Comparison of ENCODE assay signal across 10 mouse cellular contexts in genomic region chr9:99763530-99763929, GRCm38 (mm10). TPM values are rescaled to one million over a fixed set of nuclear protein-coding genes. Genes with fewer than 3 reads are reported as not detected.
DNase-seq lines count a peak whose midpoint lies in the region; ATAC-seq and TF ChIP-seq lines count a peak whose summit lies in the region.
"Had no signal": no experiment of that assay in that cellular context is flagged by ENCODE, and none has a peak within 500 bp of the region (broad histone marks: within the 10 kb centered on the region; RNA-seq: fewer than 3 reads in every experiment).

No protein-coding gene starts in this region.

- DNase-seq in gastrocnemius, adult 2 months = no peak
- no peak for DNase-seq in gastrocnemius, postnatal 10 days
- peak; percentile 59 for DNase-seq in lung, postnatal 0 days (ENCODE audit: low spot score)
- DNase-seq in lung, adult 18-20 months = no peak
- DNase-seq in retina, adult 2 months (ENCODE audit: low read depth, low spot score) = peak; percentile 6
- no peak for DNase-seq in spleen, adult 18-20 months
- no peak for DNase-seq in MN1 (ENCODE audit: low spot score)
- DNase-seq: thymus, postnatal 36 days had no signal

- H3K9ac ChIP-seq in lung, postnatal 0 days (replicated peaks; ENCODE audit: low read depth) = no peak overlapping the region

- no peaks in the 10 kb centered on the region for H3K27me3 ChIP-seq in lung, postnatal 0 days (replicated peaks; ENCODE audit: insufficient read depth, low read length)

- no peak overlapping the region for H3K4me2 ChIP-seq in lung, postnatal 0 days (replicated peaks; ENCODE audit: low read depth, low read length)

- no peak overlapping the region for H3K4me3 ChIP-seq in gastrocnemius, adult 2 months
- H3K4me3 ChIP-seq in lung, postnatal 0 days (ENCODE audit: low read depth, low read length) = no peak overlapping the region
- H3K4me3 ChIP-seq: myocyte had no signal

- peak; percentile 22; the same call in 1 of the 2 replicates for TF ChIP-seq CTCF in gastrocnemius, adult 2 months (IDR thresholded peaks at IDR 0.05)
- TF ChIP-seq CTCF in lung, postnatal 0 days (IDR thresholded peaks at IDR 0.05) = peak; percentile 75

- no peaks in the 10 kb centered on the region for H3K9me3 ChIP-seq in lung, postnatal 0 days (ENCODE audit: low read length)

- 67% methylated on average over 6 of the region's 6 CpGs for WGBS in lung, postnatal 0 days

- intact Hi-C loops in gastrocnemius, adult 2 months (cut with DNase I) = no loop called here

- no peak for TF ChIP-seq EP300 in lung, postnatal 0 days (IDR thresholded peaks at IDR 0.05)

- H3K36me3 ChIP-seq in lung, postnatal 0 days (ENCODE audit: insufficient read depth, low read length) = no peaks in the 10 kb centered on the region

- no peak for ATAC-seq in lung, postnatal 0 days
- peak; percentile 42; the same call in 1 of the 2 replicates for ATAC-seq in common myeloid progenitor, adult 5-6 weeks (replicated peaks; ENCODE audit: low read depth, poor library complexity, severe bottlenecking)

- no peak overlapping the region for H3K27ac ChIP-seq in gastrocnemius, adult 2 months
- no peak overlapping the region for H3K27ac ChIP-seq in lung, postnatal 0 days (ENCODE audit: low read length)

- no peaks in the 10 kb centered on the region for H3K4me1 ChIP-seq in lung, postnatal 0 days (ENCODE audit: insufficient read depth, low read depth, low read length)

RNA-seq across cellular contexts. Expression of gene Cldn18, which starts 46.5 kb away (rescaled TPM):
- not detected for total RNA-seq in gastrocnemius, adult 2 months (2021)
- not detected for total RNA-seq in gastrocnemius, postnatal 10 days (2021)
- 963 and 1,066 TPM in 2 replicates for polyA plus RNA-seq in lung, postnatal 0 days (2015; fragmentation: Nextera tagmentation; extraction: Ambion mirVana)
- total RNA-seq in common myeloid progenitor, adult 5-6 weeks (2017) = not detected in 2 replicates
- polyA plus RNA-seq: myocyte had no signal

Comparison
In these comparisons a context has a peak if more than half of its experiments do, and no peak if none do; other contexts are left out.
1. DNase-seq: peak in lung, postnatal 0 days (single experiment) and retina, adult 2 months (single experiment); none in gastrocnemius, adult 2 months (single experiment), gastrocnemius, postnatal 10 days (single experiment), lung, adult 18-20 months (0 of 2), spleen, adult 18-20 months (0 of 2) and MN1 (single experiment).